Mouse (Mus musculus): ENCODE results near the gene Zc3h4. TPM values are rescaled to one million over a fixed set of nuclear protein-coding genes. Genes with fewer than 3 reads are reported as not detected.
"Not testable (repeated sequence)": the region's sequence is repeated elsewhere in the genome, so short reads cannot be mapped to it uniquely, and the experiment has no call there.

The Zc3h4 gene
- 10 to 100 TPM; 23.1 to 28.9 (median 26.7) TPM for total RNA-seq (2022)

DNA sequence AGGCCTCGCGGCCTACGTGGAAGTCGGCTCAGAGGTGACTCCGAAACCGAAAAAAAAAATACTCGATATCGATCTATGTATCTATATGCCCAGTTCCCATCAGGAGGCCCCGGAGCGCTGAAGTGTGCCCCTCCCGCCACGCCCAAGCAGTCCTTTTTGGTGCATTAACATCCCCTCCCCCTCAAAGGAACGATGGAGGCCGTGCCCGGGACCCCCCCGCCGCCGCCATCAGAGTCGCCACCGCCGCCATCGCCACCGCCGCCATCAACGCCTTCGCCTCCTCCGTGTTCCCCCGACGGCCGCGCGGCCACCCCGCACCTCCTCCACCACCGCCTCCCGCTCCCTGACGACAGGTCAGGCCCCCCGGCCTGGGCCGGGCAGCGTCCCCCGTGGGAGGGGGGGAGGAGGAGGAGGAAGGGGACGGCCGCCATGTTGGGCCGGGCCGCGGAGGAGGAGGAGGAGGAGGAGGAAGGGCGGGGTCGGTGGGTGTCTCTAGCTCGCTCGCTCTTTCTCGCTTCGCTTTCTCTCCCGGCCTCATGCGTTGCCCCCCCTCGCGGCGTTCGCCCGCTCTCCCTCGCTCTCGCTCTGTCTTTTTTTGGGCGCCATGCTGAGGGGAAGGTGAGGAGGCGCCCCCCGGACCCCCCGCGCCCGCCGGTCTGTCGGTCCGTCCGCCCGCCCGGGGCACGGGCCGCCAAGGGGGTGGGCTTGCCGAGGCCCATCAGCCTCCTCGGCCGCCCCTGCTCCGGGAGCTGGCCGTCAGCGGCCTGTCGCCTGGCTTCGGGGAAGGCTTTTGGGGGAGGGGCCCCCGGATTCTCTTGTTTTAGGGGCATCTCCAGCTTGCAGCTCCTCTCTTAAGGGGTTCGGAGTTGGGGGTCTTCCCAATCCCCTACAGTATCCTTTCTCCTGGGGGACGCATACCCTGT lies at the start of gene Zc3h4:
Gene Zc3h4 (plus strand): TSS at position 222 of the 923 bp plus-strand sequence.
- peak; percentile 80 to 81 for DNase-seq (ENCODE audit: low spot score in 2 of 2)

DNA sequence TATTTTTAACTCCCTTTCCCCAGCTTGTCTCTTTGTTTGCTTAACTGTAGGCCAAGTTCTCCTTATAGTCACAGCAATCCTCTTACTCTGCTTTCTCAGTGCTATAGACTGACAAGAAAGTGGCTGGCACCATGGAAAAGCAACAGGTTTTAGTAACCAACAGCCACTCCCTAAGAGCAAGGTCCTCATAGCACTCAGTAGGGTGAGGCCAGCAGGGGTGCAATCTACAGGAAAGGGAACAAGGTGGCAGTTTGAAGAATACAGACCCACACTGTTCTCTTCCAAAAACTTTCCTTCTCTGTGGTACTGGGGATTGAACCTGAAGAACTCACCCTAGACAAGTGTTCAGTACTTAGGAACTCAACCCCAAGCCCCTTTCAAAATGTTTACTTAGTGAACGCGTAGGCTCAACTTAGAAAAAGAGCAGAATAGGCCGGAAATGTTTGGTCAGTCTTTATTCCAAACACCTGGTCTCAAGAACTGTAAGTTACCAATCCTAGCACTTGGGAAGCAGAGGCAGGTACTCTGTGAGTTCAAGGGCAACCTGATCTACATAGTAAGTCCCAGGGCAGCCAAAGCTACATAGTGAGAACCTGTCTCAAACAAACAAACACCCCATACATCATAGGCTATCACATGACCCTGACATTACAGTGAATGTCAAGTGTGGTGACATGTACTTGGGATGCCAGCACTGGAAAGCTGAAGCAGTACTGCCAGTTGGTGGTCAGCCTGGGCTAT lies 44.7 kb upstream of the Zc3h4 start:
- no peak for DNase-seq (ENCODE audit: low spot score in 2 of 2)

DNA sequence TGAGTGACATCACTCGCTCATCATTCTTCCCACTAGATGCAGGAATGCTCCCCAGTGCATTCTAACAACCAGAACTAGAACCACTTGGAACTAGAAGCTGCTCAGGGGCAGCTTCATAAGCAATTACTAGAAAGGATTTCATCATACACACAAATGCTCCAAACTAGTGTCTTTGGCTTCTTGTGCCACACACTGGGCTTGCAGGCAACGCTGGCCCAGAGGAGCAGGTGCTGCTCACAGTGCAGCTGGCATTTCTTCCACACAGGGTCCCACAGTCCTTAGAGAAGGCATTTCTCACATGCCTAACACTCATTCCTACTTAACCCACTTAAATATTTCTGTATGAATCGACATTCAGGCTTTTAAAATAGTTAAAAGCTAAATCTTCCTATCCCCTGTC lies 43.1 kb upstream of the Zc3h4 start:
- DNase-seq (ENCODE audit: low spot score in 2 of 2): no peak

DNA sequence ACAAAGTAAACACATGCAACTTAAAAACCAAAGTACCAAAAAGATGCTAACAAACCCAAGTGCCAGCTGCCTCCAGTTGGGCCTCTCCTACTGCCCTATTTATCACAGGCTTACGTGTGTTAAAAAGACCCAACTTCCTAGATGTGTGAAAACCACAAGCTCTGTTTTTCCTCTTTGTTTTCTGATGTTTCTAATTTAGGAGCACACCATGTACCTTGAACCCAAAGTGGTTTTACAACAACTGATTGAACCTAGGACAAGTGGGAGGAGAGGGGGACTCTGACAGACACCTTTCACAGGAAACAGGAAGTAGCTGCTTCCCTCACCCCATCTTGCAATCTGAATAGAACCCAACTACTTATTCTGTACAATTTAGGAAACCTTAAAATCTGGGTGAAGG lies 36.4 kb upstream of the Zc3h4 start:
- no peak for DNase-seq (ENCODE audit: low spot score in 2 of 2)

DNA sequence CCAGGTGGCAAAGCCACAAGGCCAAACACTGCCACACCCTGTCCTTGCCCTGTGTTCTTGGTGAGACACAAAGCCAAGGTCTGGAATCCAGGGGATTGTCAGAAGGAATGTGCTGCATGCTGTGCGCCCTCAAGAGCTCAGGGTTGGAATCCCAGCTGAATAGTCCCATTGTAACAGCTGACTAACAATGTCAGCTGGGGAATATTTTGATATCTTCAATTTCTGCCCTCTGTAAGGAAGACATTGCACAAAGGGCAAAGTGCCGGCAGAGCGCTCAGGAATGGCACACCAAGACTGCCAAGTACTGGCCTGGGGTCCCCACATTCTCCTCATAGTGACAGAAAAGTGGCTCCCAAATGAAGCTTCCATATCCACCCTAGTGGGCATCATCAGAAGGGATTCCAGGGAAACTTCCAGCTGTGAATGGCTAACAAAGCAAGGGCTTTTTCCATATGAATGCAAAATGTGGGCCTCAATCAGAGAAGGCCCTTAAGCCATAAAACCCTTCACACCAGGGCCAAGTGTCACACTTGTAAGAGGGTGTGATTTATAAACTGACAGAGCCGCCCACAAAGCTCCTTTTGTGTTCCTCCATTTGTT lies 35.7 kb upstream of the Zc3h4 start:
- no peak for DNase-seq (ENCODE audit: low spot score in 2 of 2)

DNA sequence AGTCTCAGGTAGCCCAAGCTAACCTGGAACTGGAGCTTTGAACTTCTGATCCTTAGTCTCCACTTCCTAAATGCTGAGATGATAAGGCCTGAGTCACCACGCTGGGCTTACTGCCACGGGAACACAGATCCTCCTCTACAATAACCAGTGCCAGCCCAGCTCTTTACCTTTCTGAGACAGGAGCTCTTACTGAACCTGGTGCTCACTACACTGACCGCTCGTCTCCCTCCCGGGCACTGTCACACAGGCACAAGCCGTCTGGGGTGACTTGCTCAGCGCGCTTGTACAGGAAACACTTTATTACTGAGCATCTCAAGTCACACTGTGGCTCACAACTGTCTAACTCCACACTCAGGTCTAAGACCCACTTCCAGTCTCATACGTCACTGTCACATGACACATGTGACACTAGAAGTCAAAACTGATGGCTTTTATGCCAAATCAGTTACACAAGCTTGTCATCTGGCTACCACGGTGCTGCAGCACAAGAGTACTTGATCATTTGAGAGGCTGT lies 34.5 kb upstream of the Zc3h4 start:
- DNase-seq (ENCODE audit: low spot score in 2 of 2): no peak

DNA sequence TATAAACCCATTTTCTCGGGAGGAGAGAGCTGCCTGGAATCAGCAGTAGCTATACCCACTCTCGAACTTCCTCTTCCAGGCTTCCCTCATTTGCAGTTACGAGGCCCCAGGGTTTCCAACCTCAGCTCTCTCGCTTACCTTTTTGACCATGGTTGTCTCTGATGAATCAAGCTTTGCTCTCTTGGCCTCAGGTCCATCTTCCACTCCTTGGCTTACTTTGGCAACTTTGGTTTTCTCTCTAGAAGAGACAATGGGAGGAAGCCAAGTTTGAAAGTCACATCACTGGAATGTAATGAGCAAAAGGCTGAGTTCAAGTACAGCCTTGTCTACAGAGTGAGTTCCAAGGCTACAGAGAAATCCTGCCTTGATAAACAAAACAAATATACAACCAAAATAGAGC lies 34.0 kb upstream of the Zc3h4 start:
- DNase-seq (ENCODE audit: low spot score in 2 of 2): no peak

DNA sequence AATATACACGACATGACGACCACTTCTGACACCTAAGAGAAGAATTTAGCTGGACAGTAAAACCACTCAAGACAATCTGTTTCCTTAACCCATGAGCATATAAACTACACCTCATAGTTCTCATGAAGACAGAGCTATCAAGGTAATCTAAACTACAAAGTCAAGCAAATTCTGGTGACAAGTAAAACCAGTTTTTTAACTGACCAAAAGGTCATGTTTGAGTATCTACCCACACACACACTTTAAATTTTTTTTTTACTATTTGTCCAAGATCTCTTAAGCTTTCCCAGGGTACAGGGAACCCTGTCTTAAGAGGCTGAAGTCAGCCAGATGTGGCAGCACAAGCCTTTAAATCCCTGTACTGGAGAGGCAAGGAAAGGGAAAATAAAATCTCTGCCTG lies 31.9 kb upstream of the Zc3h4 start:
- no peak for DNase-seq (ENCODE audit: low spot score in 2 of 2)

DNA sequence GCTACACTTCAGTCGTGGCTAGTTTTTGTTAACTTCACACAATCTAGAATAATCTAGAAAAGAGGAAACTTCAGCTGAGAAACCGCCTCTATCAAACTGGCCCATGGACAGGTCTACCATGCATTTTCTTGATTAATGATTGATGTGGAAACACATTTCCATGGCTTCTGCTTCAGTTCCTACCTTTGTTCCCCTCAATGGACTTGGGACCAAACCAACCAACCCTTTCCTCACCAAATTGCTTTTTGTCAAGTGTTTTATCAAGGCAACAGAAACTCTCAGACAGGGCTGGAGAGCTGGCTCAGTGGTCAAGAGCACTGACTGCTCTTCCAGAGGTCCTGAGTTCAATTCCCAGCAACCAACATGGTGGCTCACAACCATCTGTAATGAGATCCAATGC lies 30.1 kb upstream of the Zc3h4 start:
- DNase-seq (ENCODE audit: low spot score in 2 of 2): no peak

DNA sequence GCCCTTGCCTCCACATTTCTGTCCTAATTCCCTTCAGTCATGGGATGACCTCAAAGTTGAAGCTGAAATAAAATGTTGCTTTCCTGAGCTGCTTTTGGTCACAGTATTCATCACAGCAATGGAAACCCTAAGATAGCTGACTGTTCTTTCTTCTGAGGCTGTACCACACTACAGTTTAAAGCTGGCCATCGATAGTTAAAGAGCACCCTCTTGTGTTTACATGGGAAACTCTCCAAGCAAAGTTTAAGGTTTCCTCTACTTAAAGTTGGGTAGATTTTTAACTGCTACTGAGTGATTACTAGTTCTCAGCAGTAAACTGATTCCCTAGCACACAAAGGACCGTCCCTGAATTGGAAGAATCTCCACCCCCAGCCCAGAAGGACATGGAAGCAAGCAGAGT lies 27.0 kb upstream of the Zc3h4 start:
- no peak for DNase-seq (ENCODE audit: low spot score in 2 of 2)

DNA sequence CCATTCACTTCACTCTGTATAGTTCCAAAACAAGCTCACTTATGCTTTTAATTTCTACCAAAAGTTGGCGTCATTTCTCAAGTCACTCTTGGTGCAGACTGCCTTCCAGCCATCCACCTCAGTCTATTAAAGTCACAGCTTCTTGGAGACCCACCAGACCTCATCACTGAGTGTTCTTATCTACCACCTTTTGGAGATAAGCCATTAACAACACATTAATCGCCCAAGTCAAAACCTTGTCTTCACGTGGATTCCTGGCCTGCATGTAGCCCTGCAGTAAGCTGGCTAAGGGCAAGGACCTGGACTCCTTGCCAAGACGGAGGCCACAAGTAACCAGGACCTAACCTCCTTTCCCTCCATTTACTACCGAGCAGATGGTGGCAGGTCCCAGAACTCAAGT lies 25.7 kb upstream of the Zc3h4 start:
- DNase-seq (ENCODE audit: low spot score in 2 of 2): no peak

DNA sequence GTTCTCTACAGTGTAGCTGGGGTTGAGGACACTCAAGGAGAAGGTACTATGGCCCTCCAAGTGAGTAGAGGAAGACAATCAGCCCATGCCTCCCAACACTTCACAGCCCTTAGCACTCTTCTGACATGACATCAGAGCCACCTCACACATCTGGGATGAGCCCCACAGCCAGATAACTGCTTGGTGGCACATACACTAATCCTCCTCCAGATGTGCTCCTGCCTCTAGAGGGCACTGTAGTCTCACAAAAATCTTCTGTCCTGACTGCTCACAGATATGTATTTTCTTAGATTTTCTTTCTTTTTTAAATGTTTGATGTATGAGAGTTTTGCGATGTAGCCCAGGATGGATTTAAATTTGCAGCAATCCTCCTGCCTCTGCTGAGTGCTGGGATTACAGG lies 24.2 kb upstream of the Zc3h4 start:
- DNase-seq (ENCODE audit: low spot score in 2 of 2): peak in 1 of 2 experiments; percentile 15

DNA sequence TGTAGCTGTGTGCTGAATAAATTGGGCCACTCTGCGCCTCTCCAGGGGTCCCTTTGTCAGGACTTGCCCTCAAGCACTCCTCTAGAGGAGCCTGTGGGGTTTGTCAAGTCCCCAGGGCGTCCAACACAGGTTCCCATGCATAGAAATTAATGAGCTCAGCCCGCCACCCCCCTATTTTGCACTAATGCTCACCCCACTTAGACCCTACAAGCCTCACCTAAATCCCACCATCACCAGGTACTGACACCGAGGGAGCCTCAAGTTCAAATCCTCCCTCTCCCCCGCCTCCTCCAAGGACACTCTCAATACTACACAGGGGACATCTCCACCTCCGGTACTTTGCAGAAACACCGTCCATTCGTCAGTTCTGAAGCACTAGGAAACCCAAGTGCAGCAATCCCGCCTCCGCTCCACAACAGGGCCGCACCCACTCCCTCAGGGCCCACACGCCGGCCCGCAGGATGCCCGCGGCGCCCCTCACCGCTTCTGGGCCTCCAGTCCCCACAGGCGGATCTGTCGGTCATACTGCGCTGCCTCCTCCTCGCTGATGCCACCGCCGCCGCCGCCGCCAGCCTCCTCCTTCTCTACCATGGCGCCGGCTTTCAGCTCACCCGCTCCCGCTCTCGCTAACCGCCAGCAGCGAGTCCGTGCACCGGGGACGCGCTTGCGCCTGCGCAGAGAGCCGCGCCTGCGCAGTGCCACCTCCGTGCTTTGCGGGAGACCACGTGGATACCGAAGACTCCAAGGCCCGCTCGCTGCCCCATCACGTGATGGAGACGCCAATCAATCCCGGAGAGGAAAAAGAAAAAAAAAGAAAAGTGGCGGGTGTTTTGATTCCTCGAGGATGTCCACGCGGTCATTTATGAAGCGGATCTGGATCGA lies 13.3 kb upstream of the Zc3h4 start, which contains the start of gene Sae1:
Gene Sae1 (minus strand): TSS at position 647 of the 882 bp plus-strand sequence.
- DNase-seq (ENCODE audit: low spot score in 2 of 2): peak; percentile 90 to 95

DNA sequence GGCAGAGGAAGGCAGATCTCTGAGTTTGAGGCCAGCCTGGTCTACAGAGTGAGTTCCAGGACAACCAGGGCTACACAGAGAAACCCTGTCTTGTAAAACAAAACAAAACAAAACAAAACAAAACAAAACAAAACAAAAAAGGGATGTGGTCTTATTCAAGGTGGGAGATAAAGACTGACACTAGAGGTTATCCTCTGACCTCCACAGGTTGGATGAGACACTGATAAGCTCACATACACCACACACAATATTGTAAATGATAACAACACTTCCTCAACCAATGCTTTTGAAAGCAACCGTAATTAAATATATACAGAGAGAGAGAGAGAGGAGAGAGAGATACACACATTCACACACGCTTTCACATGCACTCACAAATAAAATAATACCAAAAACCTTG lies 10.8 kb upstream of the Zc3h4 start:
- DNase-seq (ENCODE audit: low spot score in 2 of 2): not testable (repeated sequence)

DNA sequence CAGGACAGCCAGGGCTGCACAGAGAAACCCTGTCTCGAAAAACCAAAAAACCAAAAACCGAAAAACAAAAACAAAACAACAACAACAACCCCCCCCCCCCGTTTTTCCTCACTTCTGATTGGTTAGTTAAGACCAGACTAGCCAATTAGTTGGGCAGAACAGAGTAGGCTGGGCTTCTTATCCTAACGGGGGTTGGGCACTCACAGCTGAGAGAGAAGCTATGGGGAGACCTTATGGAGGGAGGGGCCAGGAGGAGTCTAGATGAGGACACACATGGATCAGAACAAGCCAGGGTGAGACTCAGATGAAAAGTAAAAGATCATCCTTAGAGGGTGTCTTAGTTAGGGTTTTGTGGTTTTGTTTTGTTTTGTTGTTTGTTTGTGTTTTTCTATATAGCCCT lies 7.8 kb upstream of the Zc3h4 start:
- no peak for DNase-seq (ENCODE audit: low spot score in 2 of 2)

DNA sequence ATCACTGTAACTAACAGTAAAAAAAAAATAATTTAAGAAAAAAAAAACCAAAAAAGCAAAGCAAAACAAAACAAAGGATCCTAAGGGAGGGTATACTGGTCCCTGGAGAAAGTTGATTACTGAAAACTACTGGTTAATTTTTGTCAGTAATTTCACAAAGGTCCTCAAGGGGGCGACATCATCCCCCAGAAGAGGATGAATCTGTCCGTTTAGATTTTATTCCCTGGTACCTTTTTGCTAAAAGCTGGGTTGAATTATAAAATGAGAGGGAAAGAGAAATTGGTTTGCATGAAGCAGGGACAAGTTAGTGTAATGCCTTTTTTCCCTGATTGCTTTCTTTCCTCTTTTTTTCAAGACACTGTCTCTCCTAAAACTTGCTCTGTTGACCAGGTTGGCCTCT lies 4.8 kb upstream of the Zc3h4 start:
- DNase-seq (ENCODE audit: low spot score in 2 of 2): no peak

DNA sequence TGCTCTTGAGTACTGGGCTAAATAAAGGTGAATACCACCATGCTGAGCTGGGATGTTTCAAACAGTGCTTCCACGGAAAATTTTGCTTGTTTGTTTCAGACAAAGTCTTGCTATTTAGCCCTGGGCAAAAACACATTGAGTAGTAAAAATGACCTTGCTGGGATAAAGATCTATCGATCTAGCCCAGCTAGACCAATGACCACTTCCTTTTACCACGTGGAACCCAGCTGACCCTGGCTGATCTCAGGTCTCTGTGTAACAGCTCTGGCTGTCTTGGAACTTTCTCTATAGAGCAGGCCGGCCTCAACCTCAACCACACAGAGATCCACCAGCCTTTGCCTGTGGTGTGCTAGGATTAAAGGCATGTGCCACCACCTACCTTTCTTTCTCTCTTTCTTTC lies 3.2 kb upstream of the Zc3h4 start:
- DNase-seq (ENCODE audit: low spot score in 2 of 2): no peak

DNA sequence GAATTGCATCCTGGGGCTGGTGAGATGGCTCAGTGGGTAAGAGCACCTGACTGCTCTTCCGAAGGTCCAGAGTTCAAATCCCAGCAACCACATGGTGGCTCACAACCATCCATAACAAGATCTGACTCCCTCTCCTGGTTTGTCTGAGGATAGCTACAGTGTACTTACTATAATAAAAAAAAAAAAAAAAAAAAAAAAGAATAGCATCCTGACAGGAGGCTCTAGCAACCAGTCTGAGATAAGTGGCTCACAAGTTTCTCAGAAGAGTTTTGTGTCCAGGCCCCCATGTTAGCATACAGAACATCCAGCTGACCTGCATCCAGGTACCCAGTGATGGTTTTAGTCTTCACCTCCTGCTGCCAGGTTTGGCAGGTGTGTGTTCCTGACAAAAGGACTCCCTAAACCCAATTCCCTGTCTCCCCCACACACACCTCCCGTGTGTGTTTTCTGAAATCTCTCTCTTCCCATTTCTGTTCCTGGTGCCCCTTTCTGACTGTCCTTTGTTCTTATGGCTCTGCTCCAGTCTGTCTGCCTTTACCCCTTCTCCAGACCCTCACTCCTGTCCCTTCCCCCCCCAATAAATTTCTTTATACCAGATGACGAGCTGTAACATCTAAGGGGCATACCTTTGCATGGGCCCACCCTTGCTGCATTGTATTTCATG lies 2.2 kb upstream of the Zc3h4 start:
- no peak for DNase-seq (ENCODE audit: low spot score in 2 of 2)

DNA sequence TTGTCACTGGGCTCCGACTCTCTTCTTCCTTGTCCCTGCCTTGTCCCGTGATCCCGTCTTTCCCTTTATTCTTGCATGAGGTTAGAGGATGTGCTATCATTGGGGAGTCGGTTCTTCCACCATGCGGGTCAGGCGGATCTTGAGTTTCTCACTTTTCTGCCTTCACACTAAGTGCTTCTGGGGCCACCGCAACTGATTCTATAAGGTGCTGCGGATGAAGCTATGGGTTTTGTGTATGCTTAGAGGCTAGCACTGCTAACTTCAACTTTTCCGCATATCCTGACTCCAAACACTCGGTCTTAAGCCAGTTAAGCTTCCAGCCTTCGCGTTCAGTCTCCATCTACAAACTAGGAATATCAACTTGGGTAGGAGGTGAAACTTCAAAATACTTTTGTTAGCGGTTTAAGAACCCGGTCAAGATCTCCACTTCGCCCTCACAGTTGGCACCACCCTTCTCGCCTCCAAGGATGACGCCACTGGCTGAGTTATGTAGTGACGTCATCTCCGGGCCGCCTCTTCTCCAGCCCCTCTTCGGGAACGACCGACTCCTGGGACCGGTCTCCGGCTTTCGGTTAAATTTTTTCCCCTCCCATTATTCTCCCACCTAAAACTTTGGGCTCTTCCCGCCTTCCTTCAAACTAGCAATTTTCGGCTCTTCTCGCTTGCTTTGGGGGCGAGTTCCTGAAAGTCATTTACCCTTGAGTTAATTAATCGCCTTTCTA lies 1.5 kb upstream of the Zc3h4 start:
- DNase-seq (ENCODE audit: low spot score in 2 of 2): peak; percentile 83 to 87
